Mouse (Mus musculus): ENCODE results near the gene Eif2s2.

Gene Eif2s2

GRCm38 (mm10) chr2:154891585-154891984 lies 1.1 kb downstream of the Eif2s2 start:
- DNase-seq = no peak

DNA sequence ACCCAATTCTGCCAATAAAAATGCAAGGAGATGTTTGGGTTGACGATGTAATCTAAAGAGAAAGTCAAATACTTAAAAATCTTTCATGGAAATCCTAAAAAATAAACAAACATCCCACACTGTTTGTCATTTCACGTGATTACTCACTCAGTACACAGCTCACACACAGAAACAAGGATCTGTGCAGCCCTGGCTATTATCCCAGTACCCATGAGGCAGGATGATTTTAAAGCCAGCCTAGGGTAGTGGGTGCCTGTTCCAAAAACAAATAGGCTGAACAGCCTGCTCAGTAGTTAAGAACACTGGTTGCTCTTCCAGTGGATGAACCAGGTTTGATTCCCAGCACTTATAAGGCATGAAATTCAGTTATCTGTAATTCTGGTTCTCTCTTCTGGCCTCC lies 16.1 kb downstream of the Eif2s2 start:
- DNase-seq = no peak

DNA sequence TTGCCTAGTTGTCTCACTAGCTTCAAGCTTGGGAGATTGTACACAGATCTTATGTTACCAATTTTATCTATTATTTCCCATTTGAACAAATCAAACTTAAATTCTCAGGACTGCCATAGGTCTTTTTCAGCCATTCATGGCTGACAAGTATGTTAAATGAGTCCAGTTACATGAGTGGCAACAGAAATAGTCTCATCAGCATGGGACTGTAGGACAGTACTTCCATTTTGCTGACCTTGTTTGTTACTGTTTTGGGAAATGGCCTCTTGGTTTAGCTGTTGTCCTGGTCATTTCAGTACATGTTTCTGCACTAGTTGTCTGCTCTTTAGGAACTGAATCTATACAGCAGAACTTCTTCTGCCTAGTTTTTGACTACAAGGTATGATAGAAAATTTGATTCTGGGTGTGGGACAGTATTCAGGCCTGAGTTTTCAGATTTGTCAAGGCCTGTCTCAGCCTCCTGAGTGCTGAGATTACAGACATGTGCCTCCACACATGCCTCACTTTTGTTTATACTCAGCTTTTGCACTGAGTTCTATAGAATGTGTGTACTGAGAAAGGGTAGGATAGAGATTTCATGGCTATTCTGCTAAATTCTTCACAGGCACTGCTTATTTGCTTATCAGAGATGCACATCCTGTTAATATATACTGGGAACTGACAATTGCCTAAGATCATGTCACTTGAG lies 22.6 kb downstream of the Eif2s2 start:
- DNase-seq = no peak

DNA sequence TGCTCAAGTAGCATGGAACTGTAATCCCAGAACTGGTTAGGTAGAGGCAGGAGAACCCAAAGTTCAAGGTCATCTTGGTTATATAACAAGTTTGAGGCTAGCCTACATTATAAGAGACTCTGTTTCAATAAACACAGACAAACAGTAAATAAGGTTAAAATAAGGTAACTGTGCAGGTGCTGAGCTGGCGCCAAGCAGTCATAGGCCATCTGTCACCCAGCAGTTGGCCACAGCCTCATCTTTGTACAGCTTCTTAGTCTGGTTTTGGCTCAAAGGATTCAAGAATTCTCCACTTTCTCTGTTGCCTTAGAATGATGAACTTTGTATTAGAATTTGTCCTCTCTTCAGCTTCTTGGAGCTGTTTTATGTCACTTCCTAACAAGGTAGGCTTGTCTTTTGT lies 24.6 kb downstream of the Eif2s2 start:
- DNase-seq = no peak

DNA sequence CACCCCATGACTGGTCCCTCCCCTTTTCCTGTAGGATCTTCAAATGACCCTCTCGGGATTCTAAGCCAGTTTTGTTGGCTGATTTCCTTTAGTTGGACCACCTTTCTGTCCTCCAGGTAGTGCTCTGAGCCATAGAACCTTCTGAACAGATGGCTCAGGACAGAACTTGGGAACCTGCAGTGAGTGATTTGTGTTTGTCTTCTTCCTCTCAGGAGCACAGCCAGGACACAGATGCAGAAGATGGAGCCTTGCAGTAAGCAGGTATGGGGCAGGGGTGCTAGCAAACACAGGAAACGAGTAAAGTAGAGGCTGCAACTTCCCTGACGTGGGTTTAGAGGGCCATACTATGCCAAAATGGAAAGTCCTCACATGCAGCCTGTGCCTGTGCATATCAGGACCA lies 27.0 kb downstream of the Eif2s2 start:
- DNase-seq = no peak

DNA sequence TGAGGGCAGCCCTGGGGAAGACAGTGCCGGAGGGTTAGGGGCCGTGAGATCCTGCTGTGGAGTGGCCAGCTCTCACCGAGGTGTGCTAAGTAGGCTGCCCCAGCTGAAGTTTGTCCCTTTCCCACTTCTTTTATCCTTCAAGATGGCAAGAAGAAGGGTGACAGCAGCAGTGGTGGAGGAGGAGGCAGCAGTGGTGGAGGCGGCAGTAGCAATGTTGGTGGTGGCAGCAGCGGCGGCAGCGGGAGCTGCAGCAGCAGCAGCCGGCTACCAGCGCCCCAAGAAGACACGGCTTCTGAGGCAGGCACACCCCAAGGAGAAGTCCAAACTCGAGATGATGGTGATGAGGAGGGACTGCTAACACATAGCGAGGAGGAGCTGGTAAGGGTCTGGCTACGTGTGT lies 29.1 kb downstream of the Eif2s2 start:
- DNase-seq = no peak

DNA sequence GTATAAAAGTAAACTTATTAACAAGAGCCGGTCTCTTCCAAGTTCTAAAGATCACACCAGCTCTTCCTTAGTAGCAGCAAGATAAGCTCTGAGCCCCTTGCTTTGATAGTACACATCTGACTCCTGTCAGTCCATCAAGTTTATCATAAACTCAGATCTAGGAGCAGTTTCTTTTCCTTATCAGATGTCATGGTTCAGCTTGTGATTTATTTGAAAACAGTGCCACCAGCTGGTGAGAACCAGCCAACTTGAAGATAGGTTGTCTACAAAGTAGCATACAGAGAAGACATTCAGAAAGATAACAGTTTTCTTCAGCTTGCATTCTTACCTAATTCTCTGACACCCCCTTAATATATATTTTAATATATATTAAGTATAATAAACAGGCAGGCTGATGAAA lies 37.4 kb downstream of the Eif2s2 start:
- peak; percentile 68 for DNase-seq

DNA sequence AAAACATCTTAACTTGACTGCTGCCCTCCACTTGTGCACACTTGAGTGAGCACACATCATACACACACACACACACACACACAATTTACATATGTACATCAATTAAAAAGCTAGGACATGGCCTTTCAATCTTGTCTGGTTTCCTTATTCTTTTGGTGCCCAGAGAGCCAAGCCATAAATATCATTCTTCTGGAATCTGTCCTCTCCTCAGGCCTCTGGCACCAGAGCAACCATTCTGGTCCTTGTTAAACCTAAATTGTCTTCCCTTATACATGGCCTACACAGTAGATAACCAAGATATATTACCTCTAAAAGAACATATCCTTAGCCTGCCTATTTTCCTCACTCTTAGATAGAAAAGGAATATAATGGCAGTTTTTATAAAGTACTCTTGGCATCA lies 44.6 kb downstream of the Eif2s2 start:
- DNase-seq = no peak

DNA sequence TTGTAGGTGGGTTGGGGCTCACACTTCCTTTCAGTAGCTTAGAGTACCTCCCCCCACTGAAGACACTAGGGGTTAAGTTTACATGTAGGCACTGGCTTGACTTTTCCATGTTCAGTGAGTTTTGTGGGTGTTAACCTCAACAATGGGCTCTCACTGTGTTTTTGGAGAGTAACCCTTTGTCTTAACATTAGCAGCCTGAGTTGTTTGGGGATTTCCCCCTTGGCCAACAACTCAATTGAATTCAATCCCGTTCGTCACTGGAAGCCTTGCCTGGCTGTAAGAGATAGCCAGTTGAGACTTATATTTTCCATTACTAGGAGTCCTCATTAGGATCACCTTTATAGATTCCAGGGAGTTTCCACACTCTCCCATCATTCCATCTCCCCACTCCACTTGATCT lies 56.2 kb downstream of the Eif2s2 start:
- DNase-seq = no peak

DNA sequence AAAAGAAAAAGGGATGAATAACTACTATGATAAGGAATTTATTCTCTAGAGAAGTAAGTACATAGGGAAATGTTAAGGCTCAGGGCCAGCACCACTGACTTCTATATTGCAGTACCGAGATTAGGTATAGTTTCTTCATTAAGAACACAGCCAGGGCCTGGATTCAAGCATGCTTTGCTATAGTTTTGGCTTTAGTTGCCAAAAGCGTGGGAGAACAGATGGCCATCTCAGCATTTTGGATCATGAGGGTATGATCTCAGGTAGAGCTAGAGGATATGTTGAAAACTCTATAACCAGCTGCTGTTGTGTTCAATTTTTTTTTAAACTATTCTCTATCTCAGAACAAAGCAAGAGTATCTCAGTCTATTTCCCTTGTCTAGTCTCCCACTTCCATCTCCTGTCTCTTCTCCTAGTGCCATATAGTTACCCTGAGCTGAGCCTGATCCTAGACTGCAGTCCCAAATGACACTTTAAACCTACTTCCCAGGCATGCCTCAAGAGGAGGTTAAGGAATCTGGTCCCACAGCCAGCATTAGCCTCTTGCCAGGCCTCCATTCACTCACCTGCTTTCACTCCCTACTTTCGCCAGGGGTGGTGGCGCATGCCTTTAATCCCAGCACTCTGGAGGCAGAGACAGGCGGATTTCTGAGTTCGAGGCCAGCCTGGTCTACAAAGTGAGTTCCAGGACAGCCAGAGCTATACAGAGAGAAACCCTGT lies 58.4 kb downstream of the Eif2s2 start:
- no peak for DNase-seq

- DNase-seq = no peak
Measured at GRCm38 (mm10) chr2:154832471-154832870, 60.3 kb downstream of the Eif2s2 start.

DNA sequence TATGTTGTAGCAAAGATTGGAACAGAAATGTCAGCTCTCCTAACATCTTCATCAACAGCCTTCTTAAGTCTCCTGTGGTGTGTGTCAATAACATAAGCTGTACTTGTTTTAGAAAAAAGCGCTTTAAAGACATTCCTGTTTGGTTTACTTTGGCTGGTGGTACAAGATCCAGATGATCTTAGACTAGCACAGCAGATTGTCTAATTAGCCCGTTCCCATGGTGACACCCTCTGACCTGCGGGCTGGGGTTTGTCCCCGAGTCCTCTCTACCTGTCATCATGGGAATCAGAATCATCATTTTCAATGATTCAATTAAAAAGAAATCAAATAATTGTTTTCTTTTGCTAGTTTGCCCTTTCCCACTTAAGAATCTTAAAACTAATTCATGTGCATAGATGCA lies 65.2 kb downstream of the Eif2s2 start:
- DNase-seq = peak; percentile 47

GRCm38 (mm10) chr2:154826054-154826538 lies 66.6 kb downstream of the Eif2s2 start:
- no peak for DNase-seq

Measured in kidney, postnatal 14 days (tissue).